Mouse (Mus musculus) frontal cortex, postnatal 25 days (tissue): ENCODE measurements around the gene Mrpl52.

Experiments used
- DNase-seq, 2 experiments: peaks; one replicate each; pipeline ENCODE4 v3.0.0; 2022; ENCODE audit warnings: low spot score in 2 of 2

Mrpl52 gene

GRCm38 (mm10) chr14:54471467-54471866 is 44.8 kb downstream of the Mrpl52 start:
- DNase-seq = no peak

GRCm38 (mm10) chr14:54472671-54473070 is 46.0 kb downstream of the Mrpl52 start:
- no peak for DNase-seq

GRCm38 (mm10) chr14:54474744-54475143 is 48.0 kb downstream of the Mrpl52 start:
- no peak for DNase-seq

GRCm38 (mm10) chr14:54475941-54476844 is 49.5 kb downstream of the Mrpl52 start, which contains the start of gene Rem2:
Gene Rem2 (plus strand): TSS chr14:54476100.
- peak in 1 of 2 experiments; percentile 50 for DNase-seq

- no peak for DNase-seq
These were observed 50.6 kb downstream of the Mrpl52 start for GRCm38 (mm10) chr14:54477172-54477909.
